Mouse (Mus musculus): ENCODE data around the gene Rnf111.
"Not testable (repeated sequence)": the region's sequence is repeated elsewhere in the genome, so short reads cannot be mapped to it uniquely, and the experiment has no call there.

The Rnf111 gene

DNA sequence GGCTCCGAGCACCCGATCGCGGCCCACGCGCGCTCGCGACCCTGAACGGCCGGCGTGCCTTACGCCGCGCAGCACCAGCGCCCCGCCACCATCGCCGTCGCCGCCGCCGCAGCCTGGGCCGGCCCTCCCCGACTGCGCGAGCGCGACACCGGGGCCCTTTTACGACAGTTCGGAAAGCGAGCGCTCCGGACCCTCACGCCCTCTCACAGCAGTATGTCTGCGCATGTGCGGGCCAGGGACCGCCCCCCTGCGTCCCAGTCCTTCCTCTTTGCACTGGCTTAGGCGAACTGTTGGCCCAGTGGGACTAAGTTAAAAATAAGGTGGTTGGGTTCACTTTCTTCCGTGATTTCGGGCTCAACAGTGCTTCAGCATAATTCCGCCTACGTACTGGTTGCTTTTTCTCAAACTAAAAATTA, at the start of gene Rnf111:
Gene Rnf111 (minus strand): TSS at position 100 of the 416 bp plus-strand sequence.
- DNase-seq (ENCODE audit: low spot score in 2 of 2): peak; percentile 95 to 96

DNA sequence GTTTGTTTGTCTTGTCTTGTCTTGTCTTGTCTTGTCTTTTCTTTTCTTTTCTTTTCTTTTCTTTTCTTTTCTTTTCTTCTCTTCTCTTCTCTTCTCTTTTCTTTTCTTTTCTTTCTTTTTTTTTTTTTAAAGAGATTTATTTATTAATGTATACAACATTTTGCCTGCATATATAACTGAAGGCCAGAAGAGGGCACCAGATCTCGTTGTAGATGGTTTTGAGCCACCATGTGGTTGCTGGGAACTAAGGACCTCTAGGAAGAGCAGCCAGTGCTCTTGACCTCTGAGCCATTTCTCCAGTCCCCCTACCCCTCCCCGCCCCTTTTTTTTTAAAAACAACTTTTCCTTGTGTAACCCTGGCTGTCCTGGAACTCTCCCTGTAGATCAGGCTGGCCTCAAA, 48.7 kb upstream of the Rnf111 start:
- DNase-seq (ENCODE audit: low spot score in 2 of 2): not testable (repeated sequence)

DNA sequence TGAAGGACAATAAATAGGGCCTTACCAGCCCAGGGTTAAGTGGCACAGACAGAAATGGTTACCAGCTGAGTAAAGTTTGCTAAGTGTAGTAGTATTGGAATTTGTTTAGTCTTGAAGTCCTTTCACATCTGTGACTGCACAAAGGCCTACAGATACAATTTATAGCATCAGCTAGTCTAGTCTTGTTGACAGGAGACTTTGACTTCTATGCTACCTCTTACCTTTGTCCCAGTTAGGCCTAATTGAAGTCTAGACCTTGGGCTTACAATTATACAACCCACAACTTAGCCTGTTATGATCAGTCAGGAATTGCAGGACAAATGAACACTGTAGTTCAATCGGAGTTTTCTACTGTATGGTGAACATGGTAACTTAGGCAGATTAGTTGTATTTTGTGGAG, 48.0 kb upstream of the Rnf111 start:
- DNase-seq (ENCODE audit: low spot score in 2 of 2): no peak

DNA sequence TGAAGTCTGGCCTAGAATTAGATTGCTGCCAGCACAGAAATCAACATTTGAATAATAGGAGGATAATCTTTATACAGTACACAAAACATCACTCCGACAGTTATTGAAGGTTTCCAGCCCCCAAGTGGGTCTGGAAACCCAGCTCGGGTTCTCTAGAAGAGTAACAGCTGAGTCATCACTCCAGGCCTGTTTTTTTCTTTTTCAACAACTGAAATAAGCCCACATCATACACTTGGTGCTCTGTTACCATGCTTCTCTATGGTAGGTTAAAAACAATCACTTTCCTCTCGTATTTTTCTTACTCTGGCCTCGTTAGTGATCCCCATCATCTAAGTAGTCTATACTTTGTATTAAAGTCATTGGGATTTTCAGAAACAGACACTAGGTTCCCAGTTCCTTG, 44.8 kb upstream of the Rnf111 start:
- DNase-seq (ENCODE audit: low spot score in 2 of 2): no peak

DNA sequence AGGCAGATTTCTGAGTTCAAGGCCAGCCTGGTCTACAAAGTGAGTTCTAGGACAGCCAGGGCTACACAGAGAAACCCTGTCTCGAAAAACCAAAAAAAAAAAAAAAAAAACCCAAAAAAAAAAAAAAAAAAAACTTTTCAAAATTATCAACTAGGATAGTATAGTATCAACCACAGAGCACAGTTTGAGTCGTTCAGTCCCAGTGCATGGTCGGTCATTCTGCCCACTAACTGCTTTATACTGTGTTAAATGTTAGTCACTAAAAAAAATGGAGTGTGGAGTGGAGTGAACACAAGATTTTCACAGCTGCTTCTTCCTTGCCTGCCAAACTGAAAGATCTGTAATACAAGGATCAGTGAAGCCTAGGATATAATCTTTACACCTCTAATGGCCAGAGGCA, 43.1 kb upstream of the Rnf111 start:
- not testable (repeated sequence) for DNase-seq (ENCODE audit: low spot score in 2 of 2)

DNA sequence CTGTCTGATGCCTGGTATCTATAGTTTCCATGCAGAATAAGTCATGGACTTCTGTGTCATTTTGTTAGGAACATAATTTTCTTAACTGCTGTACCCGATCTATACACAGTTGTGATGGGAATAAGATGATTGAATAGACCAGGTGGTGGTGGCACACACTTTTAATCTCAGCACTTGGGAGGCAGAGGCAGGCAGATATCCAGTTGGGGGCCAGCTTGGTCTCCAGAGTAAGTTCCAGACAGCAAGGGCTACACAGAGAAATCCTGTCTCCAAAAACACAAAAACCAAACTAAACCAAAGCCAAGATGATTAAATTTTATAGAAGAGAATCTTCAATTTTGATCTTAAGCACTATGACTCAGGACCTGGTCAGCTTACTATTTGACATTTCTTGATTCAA, 41.3 kb upstream of the Rnf111 start:
- no peak for DNase-seq (ENCODE audit: low spot score in 2 of 2)

DNA sequence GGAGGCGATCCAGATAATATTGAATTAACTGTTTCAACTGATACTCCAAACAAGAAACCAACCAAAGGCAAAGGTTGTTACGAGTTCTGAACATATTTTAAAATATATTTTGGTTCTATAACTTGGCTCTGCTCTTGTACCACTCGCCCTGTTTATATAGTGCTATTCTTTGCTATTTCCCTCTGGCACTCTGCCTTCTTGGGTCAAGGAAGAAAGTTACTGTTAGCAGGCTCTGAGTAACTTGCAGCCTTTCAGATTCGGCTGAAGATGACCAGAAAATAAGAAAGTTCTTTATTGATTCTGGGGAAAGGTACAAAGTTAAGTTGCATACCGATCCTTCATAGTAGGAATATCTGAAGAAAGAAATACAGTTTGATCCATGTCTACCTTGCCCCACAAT, 40.5 kb upstream of the Rnf111 start:
- no peak for DNase-seq (ENCODE audit: low spot score in 2 of 2)

- no peak for DNase-seq (ENCODE audit: low spot score in 2 of 2)
Observed at GRCm38 (mm10) chr9:70543048-70543880, 39.7 kb upstream of the Rnf111 start.

DNA sequence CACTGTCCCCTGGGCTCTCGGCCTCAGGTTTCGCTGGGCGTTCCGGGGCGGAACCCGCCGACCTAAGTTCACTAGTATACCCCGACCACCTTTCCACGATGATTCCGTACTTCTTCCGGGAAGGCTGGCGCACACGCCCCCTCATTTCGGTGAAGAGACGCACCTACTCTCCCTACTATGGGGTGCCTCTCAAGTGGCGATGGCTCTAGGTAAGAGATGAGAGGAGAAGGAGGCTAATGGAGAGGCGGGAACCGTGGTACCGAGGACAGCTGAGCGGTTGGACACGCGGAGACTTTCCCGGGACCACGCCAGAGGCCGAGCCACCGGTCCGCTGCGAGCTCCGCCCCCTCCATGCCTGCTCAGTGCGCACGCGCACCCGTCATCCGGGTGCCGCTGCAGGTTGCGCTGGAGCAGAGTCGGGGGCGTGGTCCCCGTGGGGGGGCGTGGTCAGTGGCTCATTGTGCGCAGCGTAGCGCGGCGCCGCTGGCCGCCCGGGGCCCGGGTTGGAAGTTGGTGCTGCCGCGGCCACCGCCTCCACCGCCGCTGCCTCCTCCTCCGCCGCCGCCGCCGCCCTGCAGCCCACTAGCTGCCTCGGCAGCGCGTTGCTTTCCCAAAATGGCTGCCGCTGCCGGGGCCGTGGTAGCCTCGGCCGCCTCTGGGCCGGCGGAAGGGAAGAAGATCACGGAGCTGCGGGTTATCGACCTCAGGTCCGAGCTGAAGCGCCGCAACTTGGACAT, 38.9 kb upstream of the Rnf111 start, which contains the start of gene Sltm:
Gene Sltm (plus strand): TSS at position 450 of the 737 bp plus-strand sequence.
- peak; percentile 97 to 99 for DNase-seq (ENCODE audit: low spot score in 2 of 2)

DNA sequence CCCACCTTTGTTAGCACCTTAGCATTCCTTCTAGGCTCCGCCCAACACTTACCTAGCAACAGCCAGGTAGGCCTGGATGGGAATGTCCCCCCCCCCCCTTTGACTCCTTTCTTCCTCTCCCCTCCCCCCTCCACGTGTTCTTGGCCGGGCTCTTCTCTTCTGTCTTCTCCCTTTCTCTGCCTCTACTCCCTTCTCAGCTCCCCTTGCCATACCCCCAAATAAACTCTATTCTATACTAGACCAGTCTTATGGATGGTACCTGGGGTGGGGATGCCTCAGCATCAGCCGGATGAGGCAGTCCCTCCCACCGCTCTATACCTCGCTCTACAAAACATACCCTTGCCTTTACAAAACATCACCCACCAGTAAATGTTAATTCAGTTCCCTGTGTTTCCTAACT, 38.1 kb upstream of the Rnf111 start:
- no peak for DNase-seq (ENCODE audit: low spot score in 2 of 2)

GRCm38 (mm10) chr9:70533328-70533727, 29.8 kb upstream of the Rnf111 start:
- no peak for DNase-seq (ENCODE audit: low spot score in 2 of 2)

DNA sequence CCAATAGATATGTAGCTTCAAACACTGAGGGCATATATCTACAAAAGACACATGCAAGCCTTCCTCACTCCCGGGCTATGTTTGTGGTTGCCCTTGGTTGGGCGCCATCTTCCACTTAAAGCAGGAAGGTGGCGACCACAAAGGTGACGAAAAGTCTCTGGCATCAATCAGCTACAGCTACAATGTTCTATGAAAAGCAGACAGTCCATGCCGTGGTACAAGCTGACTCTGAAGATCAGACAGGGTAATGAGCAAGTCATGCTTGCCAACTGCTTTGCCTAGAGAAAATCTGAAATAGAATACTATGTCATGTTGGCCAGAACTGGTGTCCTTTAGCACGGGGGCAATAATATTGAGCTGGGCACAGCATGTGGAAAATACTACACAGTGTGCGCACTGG, 20.8 kb upstream of the Rnf111 start:
- no peak for DNase-seq (ENCODE audit: low spot score in 2 of 2)

DNA sequence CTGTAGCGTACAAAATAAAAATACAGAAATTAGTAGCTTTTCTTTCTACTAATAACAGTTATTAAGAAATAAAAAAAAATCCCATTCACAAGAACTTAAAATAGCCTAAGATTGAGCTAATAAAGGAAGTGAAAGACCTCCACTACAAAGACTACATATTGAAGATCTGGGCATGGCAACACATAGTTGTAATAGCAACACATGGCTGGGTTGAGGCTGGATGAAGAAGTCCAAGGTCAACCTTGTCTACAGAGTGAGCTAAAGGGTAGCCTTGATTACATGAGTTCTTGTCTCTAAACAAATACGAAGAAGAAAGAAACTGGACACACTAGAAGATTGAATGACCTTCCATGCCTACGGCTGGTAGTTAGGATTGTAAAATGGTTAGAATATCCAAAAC, 20.3 kb upstream of the Rnf111 start:
- no peak for DNase-seq (ENCODE audit: low spot score in 2 of 2)

DNA sequence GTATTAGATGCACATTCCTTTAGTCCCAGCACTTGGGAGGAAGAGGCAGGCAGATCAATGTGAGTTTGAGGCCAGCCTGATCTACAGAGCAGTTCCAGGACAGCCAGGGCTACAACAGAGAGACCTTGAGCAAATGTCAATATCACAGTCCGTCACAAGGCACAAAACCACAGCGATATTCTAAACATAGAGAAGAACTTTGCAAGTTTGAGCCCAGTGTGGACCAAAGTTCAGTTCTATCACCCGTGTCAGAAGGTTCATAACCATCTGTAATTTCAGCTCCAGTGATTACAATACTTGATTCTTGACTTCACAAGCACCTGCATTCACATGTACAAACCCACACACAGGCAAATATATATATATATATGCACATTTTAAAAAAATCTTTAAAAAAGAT, 17.1 kb upstream of the Rnf111 start:
- no peak for DNase-seq (ENCODE audit: low spot score in 2 of 2)

- DNase-seq (ENCODE audit: low spot score in 2 of 2): no peak
Observed at GRCm38 (mm10) chr9:70511681-70512080, 8.2 kb upstream of the Rnf111 start.

DNA sequence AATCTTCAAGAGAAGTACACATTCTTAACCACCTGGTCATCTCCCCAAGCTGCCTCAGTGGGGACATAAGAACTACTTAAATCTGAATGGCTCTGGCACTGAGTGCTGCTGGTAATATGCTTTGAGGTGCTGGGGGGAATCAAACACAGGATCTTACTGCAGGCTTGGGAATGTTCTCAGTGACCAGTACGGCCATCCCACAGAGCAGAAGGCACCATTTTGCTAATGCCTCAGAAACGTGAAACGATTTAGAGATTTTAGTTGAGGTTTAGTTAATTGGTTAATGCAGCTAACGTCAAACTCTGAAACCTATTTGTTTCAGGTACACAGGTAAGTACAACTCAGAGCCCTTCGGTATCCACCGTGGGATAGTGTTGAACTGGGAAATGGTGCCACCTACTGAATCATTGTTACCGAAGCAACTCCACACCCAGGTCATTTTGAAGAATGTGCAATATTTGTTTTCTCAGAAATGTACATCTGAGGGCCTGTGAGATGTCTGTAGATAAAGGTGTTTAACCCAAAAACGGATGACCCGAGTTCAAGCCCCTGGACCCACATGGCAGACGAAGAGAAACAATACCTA, 7.6 kb upstream of the Rnf111 start:
- DNase-seq (ENCODE audit: low spot score in 2 of 2): no peak

- no peak for DNase-seq (ENCODE audit: low spot score in 2 of 2)
Observed at GRCm38 (mm10) chr9:70509906-70510525, 6.5 kb upstream of the Rnf111 start.

DNA sequence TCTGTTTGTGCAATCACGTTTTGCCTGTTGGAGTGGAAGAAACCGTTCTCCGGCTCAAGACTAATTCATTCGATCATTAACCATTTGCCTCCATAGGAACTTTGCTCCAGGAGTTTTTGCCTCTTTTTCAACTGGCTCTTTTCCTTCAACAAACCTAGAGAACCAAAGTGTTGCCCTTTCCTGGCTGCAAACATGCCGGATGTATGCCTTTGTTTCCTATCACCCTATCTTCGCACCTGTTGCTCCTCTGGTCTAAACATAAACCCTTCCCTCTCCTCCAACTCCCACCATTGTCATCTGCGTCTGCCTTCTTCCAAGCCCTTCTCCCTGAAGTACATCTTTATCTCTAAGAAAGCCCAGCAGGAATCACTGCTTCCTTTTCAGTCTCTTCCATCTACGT, 3.3 kb upstream of the Rnf111 start:
- DNase-seq (ENCODE audit: low spot score in 2 of 2): no peak

DNA sequence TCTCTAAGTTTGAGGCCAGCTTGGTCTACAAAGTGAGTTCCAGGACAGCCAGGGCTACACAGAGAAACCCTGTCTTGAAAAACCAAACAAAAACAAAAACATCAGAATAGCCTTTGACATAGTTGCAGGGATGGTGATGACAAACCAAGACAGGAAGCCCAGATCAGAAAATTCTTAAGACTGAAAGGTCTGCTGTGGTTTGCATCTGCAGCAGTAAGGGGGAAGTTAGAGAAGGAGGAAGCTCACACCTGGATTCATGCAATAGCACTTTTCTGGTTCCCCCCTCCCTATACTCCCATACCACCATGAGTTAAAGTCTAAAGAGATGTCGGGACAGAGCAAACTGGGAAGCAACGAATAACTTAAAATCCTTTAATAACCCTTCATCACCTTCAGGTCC, 2.7 kb upstream of the Rnf111 start:
- no peak for DNase-seq (ENCODE audit: low spot score in 2 of 2)

DNA sequence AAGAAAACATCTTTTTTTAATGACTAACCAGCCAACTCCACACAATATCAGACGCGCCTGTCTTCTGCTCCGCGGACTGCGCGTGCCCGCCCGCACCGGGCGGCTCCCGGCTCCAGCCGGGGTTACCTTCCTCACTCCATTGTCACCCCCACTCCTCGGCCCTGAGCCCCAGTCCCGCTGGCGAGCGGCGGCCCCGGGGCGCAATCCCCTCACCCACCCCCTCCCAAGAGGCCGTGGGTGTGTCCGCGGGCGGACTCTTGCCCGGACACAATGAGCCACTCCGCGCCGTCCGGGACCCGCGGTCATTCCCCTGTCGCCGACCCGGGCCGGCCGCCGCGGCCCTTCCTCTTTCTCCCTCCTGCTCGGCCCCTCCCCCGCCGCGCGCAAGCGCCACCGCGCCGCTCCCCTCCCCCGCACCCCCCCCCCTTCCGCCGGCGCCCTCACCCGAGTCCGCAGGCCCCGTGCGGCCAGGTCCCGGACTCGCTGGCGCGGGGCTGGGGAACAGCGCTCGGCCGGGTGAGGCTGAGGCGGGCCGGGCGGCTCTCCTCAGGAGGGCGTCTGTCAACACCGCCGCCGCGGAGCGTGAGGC, 416 bp downstream of the Rnf111 start:
- DNase-seq (ENCODE audit: low spot score in 2 of 2): peak; percentile 43 to 59

DNA sequence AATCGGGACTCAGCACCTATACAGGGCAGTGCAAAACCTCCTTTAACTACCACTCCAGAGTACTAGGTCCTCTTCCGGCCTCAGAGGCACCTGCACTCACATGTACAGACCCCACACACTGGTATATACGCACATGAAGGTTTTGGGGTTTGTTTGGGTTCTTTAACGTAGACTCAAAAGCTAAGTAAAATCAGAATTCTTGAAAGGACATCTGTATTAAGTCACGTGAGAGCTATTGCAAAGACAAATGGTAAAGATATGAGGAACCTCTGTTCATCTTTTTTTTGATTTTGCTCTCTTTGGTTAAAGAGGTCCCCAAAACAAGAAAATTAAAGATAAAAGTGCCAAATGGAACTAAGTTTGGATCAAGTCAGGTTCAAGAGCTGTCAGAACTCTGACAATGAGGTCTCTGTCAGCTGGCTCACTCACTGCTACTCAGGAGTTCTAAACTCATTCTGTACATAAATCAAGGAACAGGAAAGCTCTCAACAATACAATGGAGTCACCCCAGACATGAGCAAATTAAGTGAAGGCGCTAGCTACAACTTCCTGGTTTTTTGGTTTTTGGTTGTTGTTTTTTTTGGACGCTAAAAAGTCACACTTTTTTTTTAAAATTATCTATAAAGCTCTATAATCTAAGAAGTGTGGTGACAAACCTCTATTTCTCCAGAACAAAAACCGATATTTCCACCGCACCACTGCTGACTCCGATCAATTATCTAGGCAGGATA, 1.1 kb downstream of the Rnf111 start:
- no peak for DNase-seq (ENCODE audit: low spot score in 2 of 2)

Data from frontal cortex, postnatal 10 days (tissue).